Mouse (Mus musculus) retina, embryonic 14.5 days (tissue): Measurements from ENCODE around the gene Rgn.
A peak's percentile ranks its signal among the peaks of the same experiment; 100 is the strongest.

ENCODE experiments used
- DNase-seq: peaks from one replicate; pipeline ENCODE4 v3.0.0-alpha.2; 2015; ENCODE audit warnings: low spot score

Rgn gene

GRCm38 (mm10) chrX:20549532-20549931, at the start of gene Rgn:
TSS of gene Rgn (plus strand) at chrX:20549787.
- DNase-seq, result no peak

GRCm38 (mm10) chrX:20520290-20520939, 29.2 kb upstream of the Rgn start:
- no peak for DNase-seq

GRCm38 (mm10) chrX:20521578-20521977, 28.0 kb upstream of the Rgn start:
- no peak for DNase-seq

GRCm38 (mm10) chrX:20532621-20533020, 17.0 kb upstream of the Rgn start:
- no peak for DNase-seq

GRCm38 (mm10) chrX:20543867-20544266, 5.7 kb upstream of the Rgn start:
- DNase-seq, result no peak

GRCm38 (mm10) chrX:20547609-20548008, 2.0 kb upstream of the Rgn start:
- DNase-seq, result no peak

GRCm38 (mm10) chrX:20548011-20548879, 1.3 kb upstream of the Rgn start:
- DNase-seq, result peak; percentile 29

GRCm38 (mm10) chrX:20548880-20549440, 627 bp upstream of the Rgn start:
- DNase-seq, result no peak

DNA sequence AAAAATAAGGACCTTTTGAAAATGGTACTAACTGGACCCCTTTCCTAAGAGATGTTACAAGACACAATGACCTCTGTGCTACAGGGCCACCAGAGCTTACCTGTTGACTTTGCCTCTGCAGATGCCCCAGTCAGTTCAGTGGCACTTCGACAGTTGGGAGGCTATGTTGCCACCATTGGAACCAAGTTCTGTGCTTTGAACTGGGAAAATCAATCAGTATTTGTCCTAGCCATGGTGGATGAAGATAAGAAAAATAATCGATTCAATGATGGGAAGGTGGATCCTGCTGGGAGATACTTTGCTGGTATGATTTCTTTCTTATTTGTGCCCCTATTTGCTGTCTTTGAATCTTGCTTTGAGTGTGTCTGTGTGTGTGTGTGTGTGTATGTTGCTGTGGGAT, 2.6 kb downstream of the Rgn start:
- DNase-seq, result no peak

DNA sequence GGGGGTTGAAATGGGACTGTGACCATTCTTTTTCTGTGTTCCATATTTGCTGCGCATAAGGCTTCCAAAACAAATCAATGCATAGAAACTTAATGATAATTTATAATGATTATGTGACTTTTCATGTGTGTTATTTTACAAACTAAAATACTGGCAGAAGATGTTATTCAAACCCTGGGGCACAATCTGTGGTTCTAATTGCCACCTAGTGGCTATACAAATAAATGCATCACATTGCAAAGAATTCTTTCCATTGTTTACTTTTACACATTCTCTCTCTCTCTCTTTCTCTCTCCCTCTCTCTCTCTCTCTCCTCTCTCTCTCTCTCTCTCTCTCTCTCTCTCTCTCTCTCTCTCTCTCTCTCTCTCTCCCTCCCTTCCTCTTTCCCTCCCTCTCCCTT, 12.3 kb downstream of the Rgn start:
- peak; percentile 38 for DNase-seq

DNA sequence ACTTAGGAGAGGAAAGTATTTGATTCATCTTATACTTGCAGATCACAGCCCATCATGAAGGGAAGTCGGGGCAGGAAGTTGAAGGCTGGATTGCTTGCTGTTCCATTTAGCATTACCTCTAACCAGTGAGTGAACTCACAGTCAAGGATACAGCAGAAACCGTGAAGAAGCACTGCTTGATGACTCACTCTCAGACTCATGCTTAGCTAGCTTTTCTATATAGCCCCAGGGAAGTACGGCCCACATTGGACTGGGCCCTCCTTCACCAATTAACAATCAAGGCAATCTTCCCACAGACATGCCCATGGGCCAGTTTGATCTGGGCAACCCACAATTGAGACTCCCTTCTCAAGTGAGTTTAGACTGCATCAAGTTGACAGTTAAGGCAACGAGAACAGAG, 14.4 kb downstream of the Rgn start:
- DNase-seq, result no peak

GRCm38 (mm10) chrX:20571024-20571423, 21.4 kb downstream of the Rgn start:
- peak; percentile 40 for DNase-seq

DNA sequence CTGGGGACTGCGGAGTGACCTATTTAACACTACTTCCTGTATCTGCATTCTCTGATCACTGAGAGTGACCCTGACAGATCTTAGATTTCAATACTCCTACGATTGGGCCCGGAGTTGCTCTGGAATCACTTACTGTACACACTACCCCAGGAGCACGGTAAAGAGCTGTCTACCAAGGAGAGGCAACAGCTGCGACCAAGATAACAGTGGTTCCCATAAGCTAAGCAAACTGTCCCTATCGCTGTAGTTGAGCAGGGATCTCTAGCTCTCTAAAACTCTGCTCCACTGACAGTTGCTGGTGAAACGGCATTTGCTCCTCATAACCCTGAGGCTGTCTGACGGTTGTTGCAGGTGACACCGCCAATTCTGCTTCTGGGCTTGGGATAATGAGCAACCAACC, 23.1 kb downstream of the Rgn start:
- no peak for DNase-seq

- no peak for DNase-seq
These were observed 24.3 kb downstream of the Rgn start for GRCm38 (mm10) chrX:20573927-20574326.

GRCm38 (mm10) chrX:20587968-20588367, 38.4 kb downstream of the Rgn start:
- peak; percentile 38 for DNase-seq

GRCm38 (mm10) chrX:20608500-20608899, 58.9 kb downstream of the Rgn start:
- no peak for DNase-seq
